Mouse (Mus musculus) left cerebral cortex, adult 2 months (tissue): ENCODE results near the gene Hspa12b. TPM values are rescaled to one million over a fixed set of nuclear protein-coding genes. Genes with fewer than 3 reads are reported as not detected.
"Not testable (repeated sequence)": the region's sequence is repeated elsewhere in the genome, so short reads cannot be mapped to it uniquely, and the experiment has no call there.

Source experiments
- DNase-seq, 2 experiments: peaks; one replicate each; pipeline ENCODE4 v3.0.0; 2021 to 2022; ENCODE audit warnings: low spot score in 2 of 2, mixed read lengths in 1 of 2; ENCODE audit errors: extremely low spot score in 1 of 2
- H3K27ac ChIP-seq: fragments of 200-600 bp; 2 replicates; pipeline ENCODE4 v1.8.1; 2022
- H3K4me3 ChIP-seq: fragments of 200-600 bp; 2 replicates; pipeline ENCODE4 v1.8.1; 2022
- CTCF ChIP-seq: fragments of 200-600 bp; IDR thresholded peaks from 2 replicates; pipeline ENCODE4 v1.8.1; 2022; ENCODE audit warnings: antibody characterized with exemption, mild to moderate bottlenecking, moderate library complexity
- intact Hi-C: fragments of 180-260 bp; cut with DNase I; formaldehyde crosslinking; loops from one replicate; pipeline ENCODE4 v1.15.1; 2025
- total RNA-seq, 2 experiments: library from RNA; stranded (reverse); gene quantifications; 2 replicates each; pipeline ENCODE4 v1.2.3; 2021

Hspa12b gene
- total RNA-seq, 2 experiments from 2014 or later: 10.1 to 12.8 TPM

DNA sequence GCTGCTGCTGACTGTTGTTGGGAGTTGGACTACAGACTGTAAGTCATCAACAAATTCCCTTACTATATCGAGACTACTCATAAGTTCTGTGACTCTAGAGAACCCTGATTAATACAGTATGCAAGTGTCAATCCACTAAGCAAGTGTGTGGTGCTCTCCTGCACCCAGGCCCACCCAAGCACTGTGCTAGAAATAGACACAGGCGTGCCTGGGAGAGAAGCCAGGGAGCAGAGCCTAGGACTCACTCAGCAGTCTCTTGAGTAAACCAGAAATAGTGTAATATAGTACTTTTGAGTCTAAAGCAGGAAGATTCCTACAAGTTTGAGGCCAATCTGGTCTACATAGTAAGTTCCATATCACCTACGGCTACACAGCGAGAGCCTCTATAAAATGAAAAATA is 23.1 kb upstream of the Hspa12b start:
- Histone ChIP-seq H3K4me3 (no peak overlapping the region), H3K27ac (no peak overlapping the region)
- no peak for TF ChIP-seq CTCF
- intact Hi-C loops: no loop called here
- no peak for DNase-seq

DNA sequence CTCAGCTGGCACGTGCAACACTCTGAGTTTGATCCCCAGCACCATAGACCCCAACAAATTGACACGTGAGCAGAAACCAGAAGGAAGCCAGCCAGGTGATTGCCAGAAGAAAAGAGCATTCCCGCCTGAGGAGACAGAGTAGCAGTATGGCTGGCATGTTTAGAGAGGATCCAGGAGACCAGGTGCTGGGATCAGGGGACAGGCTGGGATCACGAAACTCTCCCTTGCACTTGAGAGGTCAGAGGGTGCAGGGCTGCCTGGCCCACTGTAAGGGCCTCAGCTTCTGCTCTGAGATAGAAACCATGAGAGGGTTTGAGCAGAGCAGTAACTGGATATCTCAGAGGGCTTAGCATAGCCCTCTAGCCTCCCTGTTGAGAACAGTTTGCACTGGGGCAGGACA is 22.0 kb upstream of the Hspa12b start:
- H3K27ac ChIP-seq, intact Hi-C loops, DNase-seq, H3K4me3 ChIP-seq: not testable (repeated sequence)

DNA sequence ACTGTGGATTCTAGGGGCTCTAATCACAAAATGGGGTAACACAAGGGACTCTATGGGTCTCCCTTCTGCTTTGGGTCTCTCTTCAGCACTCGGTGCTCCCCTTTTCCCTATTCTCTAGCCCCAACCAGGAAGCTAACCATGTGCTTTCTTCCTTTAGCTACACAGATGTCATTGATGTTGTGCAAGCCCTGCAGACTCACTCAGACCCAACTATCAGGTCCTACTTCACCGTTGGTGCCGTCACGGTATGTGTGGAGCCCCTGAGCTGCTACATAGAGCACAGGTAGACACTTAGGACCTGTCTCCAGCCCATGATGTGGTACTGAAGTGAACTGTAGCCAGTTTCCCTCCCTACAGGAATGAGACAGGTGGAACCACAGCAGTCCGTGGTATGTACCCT is 21.1 kb upstream of the Hspa12b start:
- TF ChIP-seq CTCF: no peak
- DNase-seq: no peak
- H3K27ac ChIP-seq: no peak overlapping the region
- intact Hi-C loops: no loop called here
- no peak overlapping the region for H3K4me3 ChIP-seq

DNA sequence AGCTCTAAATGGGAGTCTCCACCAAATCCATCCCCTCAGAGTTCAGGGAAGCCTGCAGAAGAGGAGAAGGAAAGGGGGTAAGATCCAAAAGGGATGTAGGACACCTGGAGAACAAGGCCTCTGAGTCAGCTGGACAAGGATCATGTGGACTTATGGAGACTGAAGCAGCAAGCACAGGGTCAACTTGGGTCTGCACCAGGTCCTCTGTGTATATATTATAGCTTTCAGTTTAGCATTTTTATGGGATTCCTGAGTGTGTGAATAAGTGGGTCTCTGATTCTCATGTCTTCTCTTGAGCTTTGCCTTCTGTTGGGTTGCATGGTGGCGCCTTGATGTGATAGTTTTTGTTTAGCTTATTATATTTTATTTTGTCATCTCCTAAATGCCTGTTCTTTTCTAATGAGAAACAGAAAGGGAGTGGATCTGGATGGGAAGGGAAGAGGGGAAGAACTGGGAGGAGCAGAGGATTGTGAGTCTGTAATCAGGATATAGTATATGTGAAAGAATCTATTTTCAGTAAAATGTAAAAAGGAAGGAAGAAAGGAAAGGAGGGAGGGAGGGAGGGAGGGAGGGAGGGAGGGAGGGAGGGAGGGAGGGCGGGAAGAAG is 8.0 kb upstream of the Hspa12b start:
- no peak for DNase-seq
- Histone ChIP-seq H3K4me3 (no peak overlapping the region), H3K27ac (no peak overlapping the region)
- intact Hi-C loops: no loop called here
- TF ChIP-seq CTCF: no peak

DNA sequence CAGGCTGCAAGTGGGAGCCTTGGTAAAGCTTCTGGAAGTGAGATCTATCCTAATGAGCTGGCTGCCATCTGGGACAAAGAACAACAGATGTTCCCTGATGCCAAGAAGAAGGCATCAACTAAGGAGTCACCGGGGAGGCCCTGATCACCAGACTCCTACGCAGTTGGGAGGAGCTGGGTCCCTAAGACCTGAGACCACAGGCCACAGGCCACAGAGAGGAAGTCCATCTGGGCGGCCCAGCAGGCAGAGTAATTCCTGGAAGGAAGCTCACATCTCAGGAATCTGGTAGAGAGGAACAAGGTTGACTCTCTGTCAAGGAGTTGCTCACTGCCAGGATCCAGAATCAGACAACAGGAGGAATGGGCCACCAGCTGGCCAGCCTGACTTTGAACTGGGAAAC is 2.9 kb upstream of the Hspa12b start:
- intact Hi-C loops: no loop called here
- TF ChIP-seq CTCF: no peak
- DNase-seq: no peak
- no peak overlapping the region for H3K4me3 ChIP-seq
- no peak overlapping the region for H3K27ac ChIP-seq

DNA sequence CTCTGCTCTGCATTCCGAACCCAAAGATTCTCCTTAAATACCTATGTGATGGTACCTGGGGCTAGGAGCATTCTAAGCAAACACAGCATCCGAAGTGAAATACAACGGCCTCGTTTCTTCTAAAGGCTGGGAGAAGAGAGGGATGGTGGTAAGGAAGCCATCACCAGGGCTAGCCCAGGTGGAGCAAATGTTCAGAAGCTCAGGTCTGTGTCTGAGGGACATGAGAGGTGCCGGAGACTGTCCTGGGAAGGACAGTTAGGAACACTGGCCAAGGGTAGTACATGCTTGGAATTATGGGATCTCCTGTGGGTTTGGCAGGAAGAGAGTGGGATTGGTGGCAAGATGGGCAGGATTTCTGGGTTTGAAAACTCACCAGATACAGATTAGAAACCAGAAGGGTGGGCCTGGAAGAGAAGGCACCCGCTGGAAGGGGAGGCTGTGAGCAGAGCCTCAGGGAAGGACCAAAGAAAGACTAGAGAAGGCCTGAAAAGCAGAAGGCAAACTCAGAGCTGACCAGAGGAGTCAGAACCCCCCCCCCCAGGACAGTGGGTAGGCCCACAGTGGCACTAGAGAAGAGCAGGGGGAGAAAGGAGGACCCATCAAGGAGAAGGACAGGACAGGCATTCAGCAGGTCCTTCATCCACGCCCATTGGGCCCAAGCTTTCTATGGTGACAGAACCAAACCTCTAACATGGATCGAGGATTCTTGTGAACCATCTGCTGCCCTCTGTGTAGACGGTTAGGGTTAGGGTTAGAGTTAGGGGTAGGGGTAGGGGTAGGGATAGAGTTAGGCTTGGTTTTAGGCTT is 1.7 kb upstream of the Hspa12b start:
- no peak overlapping the region for H3K27ac ChIP-seq
- intact Hi-C loops: no loop called here
- H3K4me3 ChIP-seq: no peak overlapping the region
- no peak for TF ChIP-seq CTCF
- DNase-seq: no peak

DNA sequence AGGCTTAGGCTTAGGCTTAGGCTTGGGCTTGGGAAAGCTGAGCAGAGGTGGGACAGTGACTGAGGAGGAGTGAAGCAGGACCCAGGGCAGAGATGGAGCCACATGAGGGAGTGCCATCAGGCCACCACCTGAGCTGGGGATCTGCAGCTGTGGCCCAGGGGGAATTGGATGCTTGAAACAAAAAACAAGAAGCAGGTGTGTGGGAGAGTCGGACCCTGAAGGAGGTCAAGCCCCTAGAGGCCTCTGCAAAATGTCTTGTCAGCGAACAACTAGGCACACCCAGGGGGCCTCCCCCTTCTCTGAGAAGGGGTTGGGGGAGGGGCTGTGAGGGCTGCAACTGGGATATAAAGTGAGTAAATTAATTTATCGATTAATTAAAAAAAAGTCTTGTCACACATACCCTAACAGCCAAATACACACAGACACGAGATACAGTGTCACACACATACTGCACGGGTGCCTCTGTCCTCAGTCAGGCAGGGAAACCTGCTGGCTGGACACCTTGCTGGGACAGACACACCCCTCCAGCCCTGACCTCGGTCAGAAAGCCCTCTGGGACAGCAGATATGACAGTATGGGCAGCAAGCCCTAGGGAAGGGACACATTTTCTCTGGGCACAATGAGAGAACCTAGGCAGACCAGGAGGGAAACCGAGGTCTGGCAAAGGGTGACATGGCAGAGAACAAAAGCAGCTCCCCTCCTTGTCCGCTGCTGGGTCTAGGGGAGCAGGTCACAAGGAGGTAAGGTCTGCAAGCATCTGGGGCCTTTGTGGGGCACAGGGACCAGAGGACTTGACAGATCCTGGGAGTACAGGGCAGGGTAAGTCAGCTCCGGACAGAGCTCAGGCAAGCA is 890 bp upstream of the Hspa12b start:
- Histone ChIP-seq H3K27ac (peak overlapping the region; percentile 61; the same call in 1 of the 2 replicates), H3K4me3 (no peak overlapping the region)
- no peak for TF ChIP-seq CTCF
- intact Hi-C loops: no loop called here
- no peak for DNase-seq

DNA sequence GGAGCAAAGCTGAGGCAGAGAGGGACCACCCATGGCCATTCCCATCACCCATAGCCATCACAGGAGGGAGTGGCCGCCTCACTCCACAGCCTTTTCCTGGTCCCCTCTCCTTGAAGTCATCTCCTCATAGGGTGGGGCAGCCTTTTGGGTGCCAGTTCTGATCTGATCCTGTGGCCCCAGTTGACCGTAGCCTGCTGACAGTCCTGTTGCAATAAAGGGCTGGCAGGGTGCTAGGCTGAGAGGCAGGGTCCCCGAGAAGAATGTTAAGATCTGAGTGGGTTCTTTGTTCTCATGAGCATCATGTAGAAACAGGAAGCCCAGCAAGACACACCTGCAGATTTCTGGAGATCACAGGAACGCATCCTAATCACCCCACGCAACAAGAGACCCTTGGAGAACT is 1.1 kb downstream of the Hspa12b start:
- TF ChIP-seq CTCF: no peak
- Histone ChIP-seq H3K27ac (peak overlapping the region; percentile 69; the same call in 1 of the 2 replicates), H3K4me3 (peak overlapping the region; percentile 45)
- no peak for DNase-seq
- intact Hi-C loops: no loop called here

DNA sequence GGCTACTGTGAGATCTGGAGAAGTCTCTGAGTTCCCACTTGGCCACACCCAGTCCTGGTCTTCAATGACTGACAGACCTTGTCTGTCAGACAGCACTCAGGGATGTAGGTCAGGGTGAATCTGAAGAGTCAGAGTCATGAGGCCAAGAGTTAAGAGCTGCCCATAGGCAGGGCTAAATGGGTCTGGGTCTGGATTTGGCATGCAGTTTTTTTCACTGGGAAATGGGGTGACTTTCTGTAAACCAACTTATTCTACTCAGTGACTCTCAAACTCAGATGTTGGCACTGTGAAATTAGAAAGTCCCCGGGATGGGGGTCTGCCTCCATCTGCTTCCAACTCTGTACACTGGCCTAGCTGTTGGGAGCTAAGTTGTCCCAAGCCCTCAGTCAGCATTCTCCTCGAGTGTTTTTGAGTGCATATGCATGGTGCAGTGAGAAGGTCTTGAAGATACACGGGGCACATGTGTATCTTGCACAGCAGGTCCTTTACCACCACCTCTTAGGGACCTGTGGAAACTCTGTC is 1.6 kb downstream of the Hspa12b start:
- no peak for TF ChIP-seq CTCF
- Histone ChIP-seq H3K27ac (peak overlapping the region; percentile 69; the same call in 1 of the 2 replicates), H3K4me3 (peak overlapping the region; percentile 45)
- no peak for DNase-seq
- intact Hi-C loops: no loop called here

DNA sequence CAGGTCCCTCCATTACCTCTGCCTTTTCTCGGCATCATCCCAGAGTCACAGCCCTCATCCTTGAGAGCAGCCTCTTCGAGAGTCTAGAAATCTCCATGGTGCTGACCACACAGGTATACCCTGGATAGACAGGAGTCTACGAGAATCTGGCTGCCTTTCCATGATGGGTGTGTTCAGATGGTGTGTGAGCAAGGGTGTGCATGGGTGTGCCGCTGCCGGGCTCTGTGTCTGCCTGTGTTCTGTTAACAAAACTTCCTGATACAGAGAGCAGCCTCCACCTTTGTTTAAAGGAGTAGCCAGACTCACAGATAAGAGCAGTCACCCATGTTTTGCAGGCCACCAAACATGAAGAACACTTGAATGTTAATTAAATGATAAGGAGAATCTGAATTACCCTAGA is 2.8 kb downstream of the Hspa12b start:
- no peak for TF ChIP-seq CTCF
- DNase-seq: no peak

DNA sequence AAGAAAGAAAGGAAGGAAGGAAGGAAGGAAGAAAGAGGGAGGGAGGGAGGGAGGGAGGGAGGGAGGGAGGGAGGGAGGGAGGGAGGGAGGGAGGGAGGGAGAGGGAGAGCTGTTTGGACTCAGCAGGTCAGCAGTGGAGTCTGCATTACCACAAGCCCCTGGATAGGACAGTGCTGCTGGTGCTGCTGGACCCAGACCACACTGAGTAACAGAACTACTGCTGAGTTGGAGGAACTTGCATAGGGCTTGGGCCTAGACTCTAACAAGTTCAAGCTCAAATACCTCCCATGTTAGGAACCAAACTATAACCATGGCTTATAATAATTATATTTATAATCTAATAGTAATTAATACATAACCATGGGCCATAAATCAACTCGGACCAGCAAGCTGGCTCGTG is 3.8 kb downstream of the Hspa12b start:
- TF ChIP-seq CTCF: no peak

More for the DNA sequence above, 2.8 kb downstream of the Hspa12b start:
- Histone ChIP-seq H3K4me3 (no peak overlapping the region; the same call in 1 of the 2 replicates), H3K27ac (peak overlapping the region; percentile 56; the same call in 1 of the 2 replicates)
- intact Hi-C loops: no loop called here

More for the DNA sequence above, 3.8 kb downstream of the Hspa12b start:
- intact Hi-C loops: no loop called here
- no peak for DNase-seq
- Histone ChIP-seq H3K27ac (no peak overlapping the region), H3K4me3 (no peak overlapping the region)
